18 mouse cellular contexts compared by ENCODE assay signal in genomic region chr3:41492727-41493392, GRCm38 (mm10).
"Had no signal": no experiment of that assay in that cellular context is flagged by ENCODE, and none has a peak within 500 bp of the region (broad histone marks: within the 10 kb centered on the region; RNA-seq: fewer than 3 reads in every experiment).

No protein-coding gene starts in this region.

- H3K27ac ChIP-seq: kidney, postnatal 0 days; layer of hippocampus, adult 2 months; limb, embryonic 13.5 days; liver, embryonic 12.5 days; macrophage; midbrain, embryonic 15.5 days; neural tube, embryonic 12.5 days; stomach, embryonic 15.5 days had no signal

- DNase-seq: kidney, adult 11 months; kidney, postnatal 4 days; lung, postnatal 10 days; right cerebral cortex, postnatal 4 days; spleen, adult 18-20 months; thymus, adult 18-20 months; thymus, postnatal 14 days had no signal

- H3K9me3 ChIP-seq: limb, embryonic 13.5 days; liver, embryonic 12.5 days; midbrain, embryonic 15.5 days; neural tube, embryonic 12.5 days; stomach, embryonic 15.5 days had no signal

- ATAC-seq: liver, embryonic 12.5 days; midbrain, embryonic 15.5 days had no signal

- H3K4me3 ChIP-seq: layer of hippocampus, adult 2 months; limb, embryonic 13.5 days; liver, embryonic 12.5 days; megakaryocyte, embryonic 14.5 days; midbrain, embryonic 15.5 days; neural tube, embryonic 12.5 days; stomach, embryonic 15.5 days had no signal

- H3K4me1 ChIP-seq: megakaryocyte, embryonic 14.5 days; midbrain, embryonic 15.5 days; stomach, embryonic 15.5 days had no signal

- H3K27me3 ChIP-seq: limb, embryonic 13.5 days; liver, embryonic 12.5 days; megakaryocyte, embryonic 14.5 days; midbrain, embryonic 15.5 days; neural tube, embryonic 12.5 days; stomach, embryonic 15.5 days had no signal

- H3K9ac ChIP-seq: limb, embryonic 13.5 days; liver, embryonic 12.5 days; lung, embryonic 14.5 days; midbrain, embryonic 15.5 days; neural tube, embryonic 12.5 days; stomach, embryonic 15.5 days had no signal

- H3K4me2 ChIP-seq: limb, embryonic 13.5 days; liver, embryonic 12.5 days; lung, embryonic 14.5 days; midbrain, embryonic 11.5 days; midbrain, embryonic 15.5 days; neural tube, embryonic 12.5 days; stomach, embryonic 15.5 days had no signal

- H3K36me3 ChIP-seq: limb, embryonic 13.5 days; liver, embryonic 12.5 days; midbrain, embryonic 15.5 days; neural tube, embryonic 12.5 days; stomach, embryonic 15.5 days had no signal
